Comparison of ENCODE assay signal across 8 mouse cellular contexts in genomic region chr3:40846473-40846956, GRCm38 (mm10). TPM values are rescaled to one million over a fixed set of nuclear protein-coding genes. Genes with fewer than 3 reads are reported as not detected.
DNase-seq lines count a peak whose midpoint lies in the region; ATAC-seq lines count a peak whose summit lies in the region.
"Not testable (repeated sequence)": the region's sequence is repeated elsewhere in the genome, so short reads cannot be mapped to it uniquely, and the experiment has no call there.

Gene Mfsd8, minus strand, starts transcription at chr3:40846886.

- peak within 1 kb of the TSS; percentile 57 for H3K4me3 ChIP-seq in lung, embryonic 16.5 days (ENCODE audit: low read length)

- 0% methylated on average over 34 of the region's 39 CpGs for WGBS in lung, embryonic 16.5 days

- not testable (repeated sequence) for H3K9me3 ChIP-seq in lung, embryonic 16.5 days (ENCODE audit: control insufficient read depth, low read length)

- not testable (repeated sequence) for H3K36me3 ChIP-seq in lung, embryonic 16.5 days (ENCODE audit: control insufficient read depth, insufficient read depth, low read length)

- peak within 1 kb of the TSS; percentile 70 for H3K27ac ChIP-seq in lung, embryonic 16.5 days (ENCODE audit: low read length)

- not testable (repeated sequence) for H3K4me1 ChIP-seq in lung, embryonic 16.5 days (replicated peaks; ENCODE audit: control insufficient read depth, insufficient read depth, low read length)

- H3K9ac ChIP-seq in lung, embryonic 16.5 days (ENCODE audit: low read length) = peak within 1 kb of the TSS; percentile 73

- H3K4me2 ChIP-seq in lung, embryonic 16.5 days (ENCODE audit: low read depth, low read length) = peak within 1 kb of the TSS; percentile 76

- peak; percentile 93 for DNase-seq in MEL-GATA-1-ER (ENCODE audit: extremely low read depth, low read depth)
- DNase-seq in cerebellum, adult 8-10 months = peak; percentile 96
- DNase-seq in forelimb bud, embryonic 11.5 days (ENCODE audit: low read depth, low spot score) = peak; percentile 97
- peak; percentile 90 for DNase-seq in layer of hippocampus, adult 9-10 months (ENCODE audit: low spot score)
- peak; percentile 82 for DNase-seq in ovary, postnatal 10 days (ENCODE audit: low spot score)
- DNase-seq in thymus, postnatal 10 days (ENCODE audit: low spot score in 2 of 2) = peak; percentile 93 to 96

- not testable (repeated sequence) for H3K27me3 ChIP-seq in lung, embryonic 16.5 days (ENCODE audit: control insufficient read depth, insufficient read depth, low read depth, low read length)

- peak; percentile 95 to 96 for ATAC-seq in hematopoietic stem cell, adult 5-6 weeks (replicated peaks in 1 of 2; ENCODE audit: insufficient read depth in 1 of 2, low FRiP score in 2 of 2, low TSS enrichment in 1 of 2, low read depth in 1 of 2, poor library complexity in 2 of 2, severe bottlenecking in 2 of 2)
- ATAC-seq in lung, embryonic 16.5 days (ENCODE audit: low read depth) = peak; percentile 98

RNA-seq across cellular contexts. Expression of gene Mfsd8, which starts in this region (rescaled TPM):
- 5.4 and 8.9 TPM in 2 replicates for total RNA-seq in hematopoietic stem cell, adult 5-6 weeks (2017)
- polyA plus RNA-seq in lung, embryonic 16.5 days (2015; fragmentation: Nextera tagmentation; extraction: Ambion mirVana) = 7.1 and 7.4 TPM in 2 replicates

Comparison
In these comparisons a context has a peak if more than half of its experiments do, and no peak if none do; other contexts are left out.
1. Peak in every context shown above with its lines: DNase-seq, ATAC-seq, H3K4me3 ChIP-seq and H3K27ac ChIP-seq.